ENCODE assay signal across 9 mouse cellular contexts in the genomic region with DNA sequence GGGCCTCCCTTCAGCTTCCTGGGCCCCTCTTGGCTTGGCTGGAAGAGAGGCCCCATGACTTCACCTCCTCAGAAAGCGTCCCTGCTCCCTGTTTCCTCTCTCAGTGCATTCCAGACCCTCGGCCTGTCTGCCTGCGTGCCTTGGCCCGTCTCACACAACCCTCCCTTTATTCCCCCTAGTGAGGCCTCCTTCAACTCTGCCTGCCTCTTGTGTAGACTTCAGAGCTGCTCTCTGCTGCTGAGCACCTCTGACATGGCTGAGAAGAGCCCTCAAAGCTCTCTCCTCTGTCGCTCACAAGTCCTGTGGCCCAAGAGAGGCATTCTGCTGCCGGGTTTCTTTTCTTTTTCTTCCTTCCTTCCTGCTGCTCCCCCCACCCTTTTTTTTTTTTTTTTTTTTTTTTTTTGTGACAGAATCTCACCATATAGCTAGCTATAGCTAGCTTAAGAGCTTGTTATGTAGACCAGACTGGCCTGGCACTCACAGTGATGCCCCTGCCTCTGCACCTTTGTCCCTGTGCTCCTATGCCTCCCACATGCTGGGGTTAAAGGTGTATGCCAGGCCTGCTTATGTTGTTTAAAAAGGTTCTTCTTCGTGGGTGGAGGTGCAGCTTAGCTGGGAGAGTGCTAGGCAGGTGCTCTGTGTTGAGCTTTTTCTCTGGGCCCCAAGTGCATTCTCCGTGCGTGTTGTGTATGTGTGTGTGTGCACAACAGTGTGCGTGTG. TPM values are rescaled to one million over a fixed set of nuclear protein-coding genes. Genes with fewer than 3 reads are reported as not detected.
DNase-seq lines count a peak whose midpoint lies in the region; ATAC-seq and TF ChIP-seq lines count a peak whose summit lies in the region.
"Had no signal": no experiment of that assay in that cellular context is flagged by ENCODE, and none has a peak within 500 bp of the region (broad histone marks: within the 10 kb centered on the region; RNA-seq: fewer than 3 reads in every experiment).

No protein-coding gene starts in this region.

- H3K36me3 ChIP-seq in neural tube, embryonic 11.5 days (ENCODE audit: control insufficient read depth, insufficient read depth, low read length): no peaks in the 10 kb centered on the region
- H3K36me3 ChIP-seq in heart, postnatal 0 days (replicated peaks; ENCODE audit: control insufficient read depth, insufficient read depth, low read length): no peaks in the 10 kb centered on the region
- H3K36me3 ChIP-seq: neural tube, embryonic 12.5 days had no signal

- TF ChIP-seq EP300 in heart, postnatal 0 days (IDR thresholded peaks at IDR 0.05; ENCODE audit: low read depth): no peak

- no peak for TF ChIP-seq CTCF in heart, postnatal 0 days (IDR thresholded peaks at IDR 0.05; ENCODE audit: low read depth)
- TF ChIP-seq CTCF in layer of hippocampus, adult 2 months (conservative IDR thresholded peaks at IDR 0.05): no peak

- 53% methylated on average over 10 of the region's 10 CpGs for WGBS in neural tube, embryonic 11.5 days
- 26% methylated on average over 10 of the region's 10 CpGs for WGBS in heart, postnatal 0 days

- ATAC-seq in neural tube, embryonic 11.5 days (ENCODE audit: insufficient read depth, low FRiP score, low TSS enrichment): no peak
- peak; percentile 58 for ATAC-seq in heart, postnatal 0 days (ENCODE audit: insufficient read depth, low read depth)
- no peak for ATAC-seq in inflammation-experienced regulatory T-cells, adult 6 months

- peaks cover 7% of the 10 kb centered on the region; the same call in 1 of the 2 replicates for H3K4me1 ChIP-seq in neural tube, embryonic 11.5 days (ENCODE audit: control insufficient read depth, insufficient read depth, low read length)
- H3K4me1 ChIP-seq in heart, postnatal 0 days (ENCODE audit: control insufficient read depth, insufficient read depth): peaks cover 23% of the 10 kb centered on the region

- no peak for DNase-seq in neural tube, embryonic 11.5 days (ENCODE audit: low spot score)
- no peak for DNase-seq in neural tube, embryonic 10.5 days (ENCODE audit: extremely low spot score, low spot score)
- DNase-seq in heart, postnatal 0 days (ENCODE audit: low spot score): no peak
- peak; percentile 61 to 74 for DNase-seq in lung, adult 18-20 months
- DNase-seq in thymus, postnatal 0 days (ENCODE audit: low spot score): peak; percentile 76
- DNase-seq in layer of hippocampus, adult 2 months (ENCODE audit: low spot score in 2 of 2): no peak
- DNase-seq in ovary, postnatal 14 days (ENCODE audit: low spot score): no peak

- no peaks in the 10 kb centered on the region for H3K9me3 ChIP-seq in neural tube, embryonic 11.5 days (ENCODE audit: control insufficient read depth, low read length)
- no peaks in the 10 kb centered on the region for H3K9me3 ChIP-seq in heart, postnatal 0 days (replicated peaks; ENCODE audit: control insufficient read depth, low read length)
- H3K9me3 ChIP-seq: neural tube, embryonic 12.5 days had no signal

- H3K9ac ChIP-seq in neural tube, embryonic 11.5 days (ENCODE audit: low read length): 0 out of 2 replicates have a peak overlapping the region, but pooled peaks have one; percentile 19
- peak overlapping the region; percentile 37; the same call in 1 of the 2 replicates for H3K9ac ChIP-seq in heart, postnatal 0 days (replicated peaks; ENCODE audit: low read depth, low read length)
- H3K9ac ChIP-seq: neural tube, embryonic 12.5 days had no signal

- H3K4me3 ChIP-seq in neural tube, embryonic 11.5 days (ENCODE audit: low read depth, low read length): no peak overlapping the region
- no peak overlapping the region for H3K4me3 ChIP-seq in heart, postnatal 0 days (ENCODE audit: low read depth, low read length)
- no peak overlapping the region for H3K4me3 ChIP-seq in layer of hippocampus, adult 2 months
- H3K4me3 ChIP-seq: neural tube, embryonic 12.5 days had no signal

- no peak overlapping the region for H3K4me2 ChIP-seq in neural tube, embryonic 11.5 days (ENCODE audit: low read depth)
- no peak overlapping the region; the same call in 1 of the 2 replicates for H3K4me2 ChIP-seq in heart, postnatal 0 days (ENCODE audit: low read depth, low read length)
- H3K4me2 ChIP-seq: neural tube, embryonic 12.5 days had no signal

- no peaks in the 10 kb centered on the region for H3K27me3 ChIP-seq in neural tube, embryonic 11.5 days (ENCODE audit: control insufficient read depth, insufficient read depth, low read length)
- H3K27me3 ChIP-seq in heart, postnatal 0 days (ENCODE audit: control insufficient read depth, insufficient read depth, low read length): no peaks in the 10 kb centered on the region
- H3K27me3 ChIP-seq: neural tube, embryonic 12.5 days had no signal

- H3K27ac ChIP-seq in neural tube, embryonic 11.5 days (ENCODE audit: low read depth, low read length): peak overlapping the region; percentile 58; the same call in 1 of the 2 replicates
- peak overlapping the region; percentile 79 for H3K27ac ChIP-seq in heart, postnatal 0 days (ENCODE audit: low read depth)
- no peak overlapping the region for H3K27ac ChIP-seq in layer of hippocampus, adult 2 months
- H3K27ac ChIP-seq: neural tube, embryonic 12.5 days had no signal

RNA-seq across cellular contexts. Expression of a gene that starts 22.9 kb away (rescaled TPM):
- 260 TPM in 2 replicates for polyA plus RNA-seq in neural tube, embryonic 11.5 days (2014; fragmentation: Nextera tagmentation; extraction: Ambion mirVana)
- 231 and 248 TPM in 2 replicates for total RNA-seq in heart, postnatal 0 days (2014; rRNA removed; ENCODE audit: low replicate concordance)
- polyA plus RNA-seq in heart, postnatal 0 days (2015; fragmentation: Nextera tagmentation; extraction: Ambion mirVana): 180 and 187 TPM in 2 replicates
- 1,113 and 1,146 TPM in 2 replicates for polyA plus RNA-seq in thymus, postnatal 0 days (2015; fragmentation: Nextera tagmentation; extraction: Ambion mirVana)
- polyA plus RNA-seq in inflammation-experienced regulatory T-cells, adult 6 months (2017; shearing (Covaris generic)): 100 to 1,000 TPM; 124 to 141 (median 130) TPM
- total RNA-seq in layer of hippocampus, adult 2 months (2021): 10 to 100 TPM; 33.9 to 41.8 TPM

RNA-seq across cellular contexts. Expression of a gene that starts 25.6 kb away (rescaled TPM):
- 25.3 and 27.5 TPM in 2 replicates for polyA plus RNA-seq in neural tube, embryonic 11.5 days (2014; fragmentation: Nextera tagmentation; extraction: Ambion mirVana)
- 14.7 and 26.4 TPM in 2 replicates for total RNA-seq in heart, postnatal 0 days (2014; rRNA removed; ENCODE audit: low replicate concordance)
- polyA plus RNA-seq in heart, postnatal 0 days (2015; fragmentation: Nextera tagmentation; extraction: Ambion mirVana): 11.5 and 11.9 TPM in 2 replicates
- polyA plus RNA-seq in thymus, postnatal 0 days (2015; fragmentation: Nextera tagmentation; extraction: Ambion mirVana): 28.0 and 30.8 TPM in 2 replicates
- polyA plus RNA-seq in inflammation-experienced regulatory T-cells, adult 6 months (2017; shearing (Covaris generic)): 10 to 100 TPM; 56.9 to 80.8 (median 70.0) TPM
- 10 to 100 TPM; 20.5 to 26.2 TPM for total RNA-seq in layer of hippocampus, adult 2 months (2021)

Comparison
In these comparisons a context has a peak if more than half of its experiments do, and no peak if none do; other contexts are left out.
1. DNase-seq: peak in lung, adult 18-20 months (2 of 2) and thymus, postnatal 0 days (single experiment); none in neural tube, embryonic 11.5 days (single experiment), neural tube, embryonic 10.5 days (single experiment), heart, postnatal 0 days (single experiment), layer of hippocampus, adult 2 months (0 of 2) and ovary, postnatal 14 days (single experiment).